8 mouse cellular contexts compared by ENCODE assay signal in the genomic region with DNA sequence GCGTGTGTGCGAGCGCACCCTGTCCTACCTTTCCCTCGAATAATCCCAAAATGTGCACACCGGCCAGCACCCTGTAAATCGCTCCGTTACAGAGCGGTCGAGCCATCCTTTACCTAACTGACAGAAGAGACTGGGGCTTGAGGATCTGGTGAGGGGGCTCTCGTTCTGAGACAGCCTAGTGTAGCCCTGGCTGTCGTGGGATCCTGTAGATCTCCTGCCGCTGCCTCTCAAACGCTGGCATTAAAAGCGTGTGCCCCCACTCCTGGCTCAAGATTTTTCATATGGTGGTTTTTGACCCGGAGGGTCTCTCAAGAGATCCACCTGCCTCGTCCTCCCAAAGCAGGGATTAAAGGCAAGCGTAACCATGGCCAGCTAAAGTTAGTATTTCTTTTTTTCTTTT. TPM values are rescaled to one million over a fixed set of nuclear protein-coding genes. Genes with fewer than 3 reads are reported as not detected.
A peak's percentile ranks its signal among the peaks of the same experiment; 100 is the strongest.
DNase-seq lines count a peak whose midpoint lies in the region; ATAC-seq and TF ChIP-seq lines count a peak whose summit lies in the region.
"Not testable (repeated sequence)": the region's sequence is repeated elsewhere in the genome, so short reads cannot be mapped to it uniquely, and the experiment has no call there.

A gene (minus strand): TSS at position 101 of the 400 bp plus-strand sequence.

- intact Hi-C loops in gastrocnemius, postnatal 14 days (cut with DNase I; ENCODE audit: low total_unique reads) = not testable (repeated sequence)
- intact Hi-C loops in heart, postnatal 36 days (cut with DNase I) = loop anchor here (5.0 kb wide), 2 partner anchors 46 to 276 kb away; a partner anchor contains a TSS

- POLR2A ChIA-PET in Patski (lab: Charles Lee) = not testable (repeated sequence)

- CTCF ChIA-PET in Patski (lab: Charles Lee) = not testable (repeated sequence)

- not testable (repeated sequence) for TF ChIP-seq POLR2A in olfactory bulb, adult 2 months (IDR thresholded peaks at IDR 0.05; ENCODE audit: insufficient read depth, low read depth, low read length)

- WGBS in embryonic facial prominence, embryonic 13.5 days = 8% methylated on average over 17 of the region's 17 CpGs
- 7% methylated on average over 17 of the region's 17 CpGs for WGBS in kidney, embryonic 16.5 days
- 8% methylated on average over 17 of the region's 17 CpGs for WGBS in limb, embryonic 12.5 days
- WGBS in olfactory bulb, adult 2 months = 6% methylated on average over 17 of the region's 17 CpGs

- not testable (repeated sequence) for H3K9me3 ChIP-seq in embryonic facial prominence, embryonic 13.5 days; kidney, embryonic 16.5 days (ENCODE audit: low read length); limb, embryonic 12.5 days

- in situ Hi-C loops in Patski (cut with MboI; ENCODE audit: low pct_unique_long_range_greater_than_20kb) = loop anchor here (5.0 kb wide), 1 partner anchor 139 kb away; no protein-coding TSS in a partner anchor

- not testable (repeated sequence) for DNase-seq in Patski (ENCODE audit: low read depth, low spot score); gastrocnemius, postnatal 14 days; heart, postnatal 36 days

- peak within 1 kb of the TSS; percentile 96 for H3K9ac ChIP-seq in embryonic facial prominence, embryonic 13.5 days
- H3K9ac ChIP-seq in kidney, embryonic 16.5 days (replicated peaks; ENCODE audit: low read length) = peak within 1 kb of the TSS; percentile 100
- H3K9ac ChIP-seq in limb, embryonic 12.5 days (replicated peaks) = peak within 1 kb of the TSS; percentile 100

- not testable (repeated sequence) for TF ChIP-seq CTCF in Patski (IDR thresholded peaks at IDR 0.05); olfactory bulb, adult 2 months (IDR thresholded peaks at IDR 0.05; ENCODE audit: insufficient read depth, low read depth, low read length)

- peak within 1 kb of the TSS; percentile 58 for H3K4me2 ChIP-seq in embryonic facial prominence, embryonic 13.5 days
- H3K4me2 ChIP-seq in kidney, embryonic 16.5 days (replicated peaks; ENCODE audit: low read depth, low read length) = peak within 1 kb of the TSS; percentile 53
- peak within 1 kb of the TSS; percentile 54 for H3K4me2 ChIP-seq in limb, embryonic 12.5 days

- peak within 1 kb of the TSS; percentile 99 for H3K27ac ChIP-seq in embryonic facial prominence, embryonic 13.5 days
- H3K27ac ChIP-seq in kidney, embryonic 16.5 days (ENCODE audit: low read length) = peak within 1 kb of the TSS; percentile 98
- peak within 1 kb of the TSS; percentile 99 for H3K27ac ChIP-seq in limb, embryonic 12.5 days
- H3K27ac ChIP-seq in olfactory bulb, adult 2 months (ENCODE audit: insufficient read depth, low read depth, low read length) = peak within 1 kb of the TSS; percentile 100

- H3K4me3 ChIP-seq in embryonic facial prominence, embryonic 13.5 days = peak within 1 kb of the TSS; percentile 79
- H3K4me3 ChIP-seq in kidney, embryonic 16.5 days (ENCODE audit: low read length) = peak within 1 kb of the TSS; percentile 73
- H3K4me3 ChIP-seq in limb, embryonic 12.5 days (replicated peaks) = peak within 1 kb of the TSS; percentile 96
- H3K4me3 ChIP-seq in olfactory bulb, adult 2 months (ENCODE audit: insufficient read depth, low read depth, low read length) = peak within 1 kb of the TSS; percentile 97

- not testable (repeated sequence) for H3K4me1 ChIP-seq in embryonic facial prominence, embryonic 13.5 days; limb, embryonic 12.5 days (replicated peaks); olfactory bulb, adult 2 months (ENCODE audit: control insufficient read depth, insufficient read depth, low read length)
- peaks cover 13% of the 10 kb centered on the region for H3K4me1 ChIP-seq in kidney, embryonic 16.5 days (ENCODE audit: insufficient read depth, low read length)

- ATAC-seq in Patski; embryonic facial prominence, embryonic 13.5 days (ENCODE audit: insufficient number of reproducible peaks, insufficient read depth, low FRiP score, low TSS enrichment, low read depth); kidney, embryonic 16.5 days (ENCODE audit: low FRiP score, low TSS enrichment); limb, embryonic 12.5 days (ENCODE audit: insufficient number of reproducible peaks, insufficient read depth, low FRiP score, low TSS enrichment, low read depth); megakaryocyte progenitor cell, adult 5-6 weeks (replicated peaks; ENCODE audit: poor library complexity): not testable (repeated sequence)

- not testable (repeated sequence) for H3K27me3 ChIP-seq in Patski; embryonic facial prominence, embryonic 13.5 days; kidney, embryonic 16.5 days (ENCODE audit: insufficient read depth, low read length); limb, embryonic 12.5 days

- not testable (repeated sequence) for H3K36me3 ChIP-seq in embryonic facial prominence, embryonic 13.5 days; kidney, embryonic 16.5 days (ENCODE audit: insufficient read depth, low read length)
- H3K36me3 ChIP-seq in limb, embryonic 12.5 days = peaks cover 14% of the 10 kb centered on the region

RNA-seq across cellular contexts. Expression of the gene that starts here (rescaled TPM):
- polyA plus RNA-seq in Patski (2021) = 797 TPM
- 1,653 and 1,754 TPM in 2 replicates for polyA plus RNA-seq in embryonic facial prominence, embryonic 13.5 days (2015; fragmentation: Nextera tagmentation; extraction: Ambion mirVana)
- 100 to 1,000 TPM; 334 to 386 TPM for total RNA-seq in gastrocnemius, postnatal 14 days (2021)
- 100 to 1,000 TPM; 414 to 472 TPM for total RNA-seq in heart, postnatal 36 days (2021)
- polyA plus RNA-seq in kidney, embryonic 16.5 days (2015; fragmentation: Nextera tagmentation; extraction: Ambion mirVana) = 1,654 and 1,686 TPM in 2 replicates
- polyA plus RNA-seq in limb, embryonic 12.5 days (2016; fragmentation: Nextera tagmentation; extraction: Ambion mirVana) = 2,059 and 2,098 TPM in 2 replicates
- total RNA-seq in megakaryocyte progenitor cell, adult 5-6 weeks (2015) = 807 and 878 TPM in 2 replicates
- total RNA-seq in megakaryocyte progenitor cell, adult 5-6 weeks (2017) = 1,846 and 2,313 TPM in 2 replicates
- 1,477 and 1,573 TPM in 2 replicates for polyA plus RNA-seq in olfactory bulb, adult 2 months (2012; ENCODE audit: insufficient read depth, insufficient read length, low replicate concordance, missing spikeins)
